Mouse (Mus musculus) left cerebral cortex, adult 11 months (tissue): Measurements from ENCODE around the gene Olfr1061.
"Not testable (repeated sequence)": the region's sequence is repeated elsewhere in the genome, so short reads cannot be mapped to it uniquely, and the experiment has no call there.

Experiments
- DNase-seq: peaks from one replicate; pipeline ENCODE4 v3.0.0; 2022; ENCODE audit warnings: low spot score

Gene Olfr1061

GRCm38 (mm10) chr2:86413950-86414349 is at the start of gene Olfr1061:
Gene Olfr1061 (minus strand): TSS chr2:86414050.
- no peak for DNase-seq

GRCm38 (mm10) chr2:86460434-86460833 is 46.6 kb upstream of the Olfr1061 start:
- no peak for DNase-seq

- DNase-seq = no peak
Measured at GRCm38 (mm10) chr2:86456169-86456568, 42.3 kb upstream of the Olfr1061 start, which contains the start of gene Olfr1066. Gene Olfr1066 (minus strand): TSS chr2:86456269.

- DNase-seq = not testable (repeated sequence)
Measured at GRCm38 (mm10) chr2:86450491-86450890, 36.6 kb upstream of the Olfr1061 start, which contains the start of gene Olfr1065. Gene Olfr1065 (minus strand): TSS chr2:86450591.

GRCm38 (mm10) chr2:86442101-86442500 is 28.3 kb upstream of the Olfr1061 start:
- DNase-seq = not testable (repeated sequence)

GRCm38 (mm10) chr2:86428511-86428910 is 14.7 kb upstream of the Olfr1061 start:
- not testable (repeated sequence) for DNase-seq

GRCm38 (mm10) chr2:86426649-86427048 is 12.8 kb upstream of the Olfr1061 start, which contains the start of gene Olfr1062:
Gene Olfr1062 (minus strand): TSS chr2:86426749.
- not testable (repeated sequence) for DNase-seq

GRCm38 (mm10) chr2:86395114-86395513 is 18.7 kb downstream of the Olfr1061 start:
- no peak for DNase-seq

GRCm38 (mm10) chr2:86388461-86388860 is 25.4 kb downstream of the Olfr1061 start, which contains the start of gene Olfr1058:
Gene Olfr1058 (minus strand): TSS chr2:86388561.
- DNase-seq = not testable (repeated sequence)

GRCm38 (mm10) chr2:86378293-86378692 is 35.6 kb downstream of the Olfr1061 start, which contains the start of gene Olfr1057:
Gene Olfr1057 (minus strand): TSS chr2:86378393.
- DNase-seq = no peak

GRCm38 (mm10) chr2:86366342-86366741 is 47.5 kb downstream of the Olfr1061 start:
- DNase-seq = not testable (repeated sequence)
